Mouse (Mus musculus) heart, adult 2 months (tissue): ENCODE data around the gene Ncln.

ENCODE experiments used
- CTCF ChIP-seq: fragments of 200-600 bp; IDR thresholded peaks from 2 replicates; pipeline ENCODE4 v1.8.1; 2022; ENCODE audit warnings: antibody characterized with exemption, mild to moderate bottlenecking, moderate library complexity
- EP300 ChIP-seq: fragments of 200-500 bp; IDR thresholded peaks from 2 replicates; pipeline ENCODE4 v1.6.1; 2011; ENCODE audit warnings: low read depth, low read length, control low read depth; ENCODE audit not compliant: insufficient read depth
- POLR2A ChIP-seq: fragments of 200-500 bp; IDR thresholded peaks from 2 replicates; pipeline ENCODE4 v1.6.1; 2011; ENCODE audit warnings: mild to moderate bottlenecking, low read depth, low read length, control low read depth; ENCODE audit not compliant: insufficient read depth

DNA sequence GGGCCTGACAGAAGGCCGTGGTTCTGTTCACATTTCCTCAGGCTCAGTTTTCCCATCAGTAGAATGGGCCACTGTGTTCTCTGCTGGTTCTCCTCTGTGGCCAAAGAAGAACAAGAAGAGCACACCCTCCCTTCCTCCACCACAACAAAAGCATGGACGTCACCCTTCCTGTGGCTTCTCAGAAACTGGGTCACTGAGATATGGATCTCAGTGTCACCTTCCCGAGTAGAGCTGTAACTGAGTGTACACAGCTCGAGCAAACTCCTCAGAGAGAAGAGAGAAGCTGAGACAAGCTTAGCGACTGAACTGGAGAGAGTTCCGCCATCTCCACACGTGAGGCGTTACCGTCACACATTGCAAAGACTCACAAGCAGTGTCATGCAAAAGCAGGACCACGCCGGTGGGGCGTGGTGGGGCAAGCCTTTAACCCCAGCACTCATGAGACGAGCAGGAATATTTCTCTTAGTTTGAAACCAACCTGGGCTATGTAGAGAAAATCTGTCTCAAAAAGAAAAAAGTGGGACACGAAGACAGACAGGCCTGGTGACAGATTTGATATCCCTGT lies 14.1 kb upstream of the Ncln start:
- TF ChIP-seq CTCF (no peak), POLR2A (no peak), EP300 (peak; percentile 51; the same call in 1 of the 2 replicates)
